Mouse (Mus musculus): Measurements from ENCODE around the gene H2al1e.
A peak's percentile ranks its signal among the peaks of the same experiment; 100 is the strongest.
"Not testable (repeated sequence)": the region's sequence is repeated elsewhere in the genome, so short reads cannot be mapped to it uniquely, and the experiment has no call there.

H2al1e gene

GRCm38 (mm10) chrX:11311634-11312033, at the start of gene H2al1e:
Gene H2al1e (plus strand): TSS chrX:11311934.
- not testable (repeated sequence) for DNase-seq (ENCODE audit: low spot score)

DNA sequence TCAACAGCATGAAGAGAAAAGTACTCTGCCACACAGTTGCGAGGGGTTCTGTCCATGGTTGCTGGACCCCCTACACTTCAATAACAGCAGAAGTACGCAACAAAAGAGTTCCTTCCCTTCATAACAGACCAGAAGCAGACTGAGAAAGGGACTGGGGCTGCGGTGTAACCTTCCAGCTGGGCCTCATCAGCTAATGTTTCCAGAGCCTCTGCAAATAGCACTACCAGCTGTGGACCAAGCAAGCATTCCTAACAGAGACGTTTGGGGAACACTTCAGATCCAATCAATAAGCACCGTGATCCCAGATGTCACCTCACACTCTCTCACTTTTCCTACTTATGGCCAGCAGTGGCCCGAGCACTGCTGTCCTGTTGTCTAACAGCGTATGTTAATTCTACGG, 46.8 kb upstream of the H2al1e start:
- no peak for DNase-seq (ENCODE audit: low spot score)

DNA sequence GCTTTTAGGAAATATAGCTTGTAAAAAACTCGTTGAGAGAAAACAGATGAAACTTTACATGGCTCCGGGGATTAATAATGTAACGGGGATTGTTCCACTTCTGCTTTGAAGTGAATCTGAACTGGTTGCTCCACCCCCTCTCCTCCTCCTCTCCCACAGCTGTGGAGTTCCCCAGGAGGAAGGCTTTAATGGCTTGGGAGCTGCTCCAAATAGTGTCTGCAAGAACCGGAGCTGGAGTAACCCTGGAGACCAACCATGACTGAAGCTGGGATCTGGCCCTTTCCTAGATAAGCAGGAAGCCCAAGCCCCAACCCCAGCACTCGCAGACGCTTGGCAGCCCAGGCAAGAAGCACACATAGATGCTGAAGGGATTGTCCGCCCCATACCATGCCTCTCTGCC, 43.9 kb upstream of the H2al1e start:
- DNase-seq (ENCODE audit: low spot score) = no peak

- DNase-seq (ENCODE audit: low spot score) = no peak
Observed at GRCm38 (mm10) chrX:11269074-11269473, 42.7 kb upstream of the H2al1e start.

DNA sequence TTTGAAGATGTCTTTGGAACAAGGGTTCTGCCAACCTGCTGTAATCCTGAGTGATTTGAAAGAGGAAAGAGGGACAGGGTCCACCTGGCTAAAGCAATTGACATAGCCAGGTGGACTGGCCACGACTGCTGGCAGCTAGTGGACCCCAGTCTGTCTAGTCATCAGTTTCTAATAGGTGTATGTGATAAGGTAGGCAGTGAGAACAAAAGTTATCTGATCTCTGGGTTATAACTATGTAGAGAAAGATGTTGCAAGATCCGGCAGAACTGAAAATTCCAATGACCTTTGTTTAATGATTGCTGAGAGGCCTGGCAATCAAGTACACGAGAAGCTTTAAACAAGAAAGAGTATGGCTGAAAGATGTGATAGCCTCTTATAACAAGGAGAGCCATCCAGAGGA, 38.5 kb upstream of the H2al1e start:
- DNase-seq (ENCODE audit: low spot score) = no peak

DNA sequence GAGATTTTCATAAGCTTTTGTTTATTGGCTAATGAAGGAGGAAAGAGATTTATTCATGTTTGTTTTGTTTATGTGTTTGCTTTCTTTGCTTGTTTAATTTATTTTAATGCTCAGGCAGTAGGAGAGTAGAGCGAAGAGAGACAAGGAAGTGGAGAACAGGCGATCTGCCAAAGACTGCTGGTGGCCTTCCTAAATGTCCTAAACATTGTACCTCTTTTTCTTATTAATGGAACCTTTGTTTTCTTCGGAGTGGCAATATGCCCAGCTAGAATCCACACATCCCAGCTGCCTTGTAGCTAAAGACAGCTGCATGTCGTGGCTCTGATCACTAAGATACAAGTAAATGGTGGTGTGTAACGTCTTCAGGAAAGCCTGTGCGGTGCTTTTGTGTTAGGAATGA, 34.7 kb upstream of the H2al1e start:
- DNase-seq (ENCODE audit: low spot score) = no peak

- no peak for DNase-seq (ENCODE audit: low spot score)
Observed at GRCm38 (mm10) chrX:11280741-11281140, 31.0 kb upstream of the H2al1e start.

GRCm38 (mm10) chrX:11288306-11288882, 23.3 kb upstream of the H2al1e start:
- no peak for DNase-seq (ENCODE audit: low spot score)

DNA sequence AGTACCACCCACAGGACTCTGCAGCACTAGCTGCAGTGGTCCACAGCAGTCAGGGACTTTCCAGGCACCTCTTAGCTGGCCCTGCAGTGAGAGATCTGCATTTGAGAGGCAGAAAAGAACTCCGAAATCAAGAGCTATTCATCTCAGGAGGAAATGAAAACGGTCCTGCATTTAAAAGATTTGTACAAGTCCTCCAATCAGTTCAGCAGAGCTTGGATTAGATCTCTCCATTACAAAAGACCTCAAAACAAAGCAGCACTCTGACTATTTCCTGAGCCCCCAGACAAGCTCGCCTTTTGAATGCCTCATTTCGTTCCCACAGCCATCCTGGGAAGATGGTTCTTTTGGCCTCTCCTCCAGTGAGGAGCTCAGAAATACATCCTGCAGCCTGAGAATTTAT, 22.5 kb upstream of the H2al1e start:
- no peak for DNase-seq (ENCODE audit: low spot score)

- DNase-seq (ENCODE audit: low spot score) = not testable (repeated sequence)
Observed at GRCm38 (mm10) chrX:11298957-11299356, 12.8 kb upstream of the H2al1e start, which contains the start of gene H2al1a. Gene H2al1a (plus strand): TSS chrX:11299257.

DNA sequence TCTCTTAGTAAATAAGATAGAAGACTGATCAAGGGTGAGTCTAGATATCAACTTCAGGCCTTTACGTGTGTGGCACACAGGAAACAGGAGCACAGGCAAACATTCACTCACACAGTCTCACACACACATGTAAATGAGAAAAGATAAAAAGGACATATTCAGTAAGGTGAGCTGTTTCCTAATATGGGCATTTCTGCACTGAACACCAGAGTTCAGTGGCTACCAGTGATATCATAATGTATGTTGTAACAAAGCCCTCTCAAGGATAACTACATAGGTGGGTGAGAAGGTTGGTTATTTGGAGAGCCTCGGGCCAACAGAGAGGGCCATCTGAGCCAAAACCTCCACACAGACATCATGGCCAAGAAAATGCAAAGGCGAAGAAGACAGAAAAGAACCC, 9.6 kb upstream of the H2al1e start, which contains the start of gene H2al1b:
TSS of gene H2al1b (plus strand) at position 301 of the 400 bp plus-strand sequence.
- not testable (repeated sequence) for DNase-seq (ENCODE audit: low spot score)

DNA sequence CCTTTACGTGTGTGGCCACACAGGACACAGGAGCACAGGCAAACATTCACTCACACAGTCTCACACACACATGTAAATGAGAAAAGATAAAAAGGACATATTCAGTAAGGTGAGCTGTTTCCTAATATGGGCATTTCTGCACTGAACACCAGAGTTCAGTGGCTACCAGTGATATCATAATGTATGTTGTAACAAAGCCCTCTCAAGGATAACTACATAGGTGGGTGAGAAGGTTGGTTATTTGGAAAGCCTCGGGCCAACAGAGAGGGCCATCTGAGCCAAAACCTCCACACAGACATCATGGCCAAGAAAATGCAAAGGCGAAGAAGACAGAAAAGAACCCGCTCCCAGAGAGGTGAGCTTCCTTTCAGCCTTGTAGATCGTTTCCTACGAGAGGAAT, 6.4 kb upstream of the H2al1e start, which contains the start of gene H2al1c:
TSS of gene H2al1c (plus strand) at position 301 of the 400 bp plus-strand sequence.
- not testable (repeated sequence) for DNase-seq (ENCODE audit: low spot score)

- not testable (repeated sequence) for DNase-seq (ENCODE audit: low spot score)
Observed at GRCm38 (mm10) chrX:11308524-11308923, 3.2 kb upstream of the H2al1e start, which contains the start of gene H2al1d. Gene H2al1d (plus strand): TSS chrX:11308824.

DNA sequence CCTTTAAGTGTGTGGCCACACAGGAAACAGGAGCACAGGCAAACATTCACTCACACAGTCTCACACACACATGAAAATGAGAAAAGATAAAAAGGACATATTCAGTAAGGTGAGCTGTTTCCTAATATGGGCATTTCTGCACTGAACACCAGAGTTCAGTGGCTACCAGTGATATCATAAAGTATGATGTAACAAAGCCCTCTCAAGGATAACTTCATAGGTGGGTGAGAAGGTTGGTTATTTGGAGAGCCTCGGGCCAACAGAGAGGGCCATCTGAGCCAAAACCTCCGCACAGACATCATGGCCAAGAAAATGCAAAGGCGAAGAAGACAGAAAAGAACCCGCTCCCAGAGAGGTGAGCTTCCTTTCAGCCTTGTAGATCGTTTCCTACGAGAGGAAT, 3.1 kb downstream of the H2al1e start, which contains the start of gene H2al1f:
TSS of gene H2al1f (plus strand) at position 301 of the 400 bp plus-strand sequence.
- DNase-seq (ENCODE audit: low spot score) = not testable (repeated sequence)

DNA sequence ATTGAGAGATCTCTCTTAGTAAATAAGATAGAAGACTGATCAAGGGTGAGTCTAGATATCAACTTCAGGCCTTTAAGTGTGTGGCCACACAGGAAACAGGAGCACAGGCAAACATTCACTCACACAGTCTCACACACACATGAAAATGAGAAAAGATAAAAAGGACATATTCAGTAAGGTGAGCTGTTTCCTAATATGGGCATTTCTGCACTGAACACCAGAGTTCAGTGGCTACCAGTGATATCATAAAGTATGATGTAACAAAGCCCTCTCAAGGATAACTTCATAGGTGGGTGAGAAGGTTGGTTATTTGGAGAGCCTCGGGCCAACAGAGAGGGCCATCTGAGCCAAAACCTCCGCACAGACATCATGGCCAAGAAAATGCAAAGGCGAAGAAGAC, 6.2 kb downstream of the H2al1e start, which contains the start of gene H2al1g:
TSS of gene H2al1g (plus strand) at position 301 of the 400 bp plus-strand sequence.
- DNase-seq (ENCODE audit: low spot score) = not testable (repeated sequence)

- not testable (repeated sequence) for DNase-seq (ENCODE audit: low spot score)
Observed at GRCm38 (mm10) chrX:11321192-11321591, 9.5 kb downstream of the H2al1e start, which contains the start of gene H2al1h. Gene H2al1h (plus strand): TSS chrX:11321492.

DNA sequence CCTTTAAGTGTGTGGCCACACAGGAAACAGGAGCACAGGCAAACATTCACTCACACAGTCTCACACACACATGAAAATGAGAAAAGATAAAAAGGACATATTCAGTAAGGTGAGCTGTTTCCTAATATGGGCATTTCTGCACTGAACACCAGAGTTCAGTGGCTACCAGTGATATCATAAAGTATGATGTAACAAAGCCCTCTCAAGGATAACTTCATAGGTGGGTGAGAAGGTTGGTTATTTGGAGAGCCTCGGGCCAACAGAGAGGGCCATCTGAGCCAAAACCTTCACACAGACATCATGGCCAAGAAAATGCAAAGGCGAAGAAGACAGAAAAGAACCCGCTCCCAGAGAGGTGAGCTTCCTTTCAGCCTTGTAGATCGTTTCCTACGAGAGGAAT, 12.6 kb downstream of the H2al1e start, which contains the start of gene H2al1i:
TSS of gene H2al1i (plus strand) at position 301 of the 400 bp plus-strand sequence.
- DNase-seq (ENCODE audit: low spot score) = not testable (repeated sequence)

DNA sequence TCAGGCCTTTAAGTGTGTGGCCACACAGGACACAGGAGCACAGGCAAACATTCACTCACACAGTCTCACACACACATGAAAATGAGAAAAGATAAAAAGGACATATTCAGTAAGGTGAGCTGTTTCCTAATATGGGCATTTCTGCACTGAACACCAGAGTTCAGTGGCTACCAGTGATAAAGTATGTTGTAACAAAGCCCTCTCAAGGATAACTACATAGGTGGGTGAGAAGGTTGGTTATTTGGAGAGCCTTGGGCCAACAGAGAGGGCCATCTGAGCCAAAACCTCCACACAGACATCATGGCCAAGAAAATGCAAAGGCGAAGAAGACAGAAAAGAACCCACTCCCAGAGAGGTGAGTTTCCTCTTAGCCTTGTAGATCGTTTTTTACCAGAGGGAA, 15.8 kb downstream of the H2al1e start, which contains the start of gene H2al1j:
TSS of gene H2al1j (plus strand) at position 301 of the 400 bp plus-strand sequence.
- not testable (repeated sequence) for DNase-seq (ENCODE audit: low spot score)

DNA sequence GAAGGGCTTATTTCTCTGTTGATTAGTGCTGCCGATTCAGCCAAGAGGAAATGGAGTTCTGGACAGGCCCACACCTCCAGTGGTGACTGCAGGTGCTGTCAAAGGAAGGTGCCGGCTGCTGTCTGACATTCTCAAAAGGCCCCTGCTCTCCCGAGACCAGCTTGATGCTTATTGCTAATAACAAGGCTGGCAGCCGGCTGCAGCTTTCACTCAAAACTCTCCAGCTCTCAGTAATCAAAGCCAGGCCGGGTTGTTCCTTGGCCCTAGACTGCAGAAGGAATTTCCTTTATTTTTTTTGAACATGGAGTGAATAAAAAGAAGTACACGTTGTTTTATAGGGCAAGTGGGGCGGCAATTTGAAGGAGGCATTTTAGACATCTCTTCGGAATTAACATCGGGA, 34.0 kb downstream of the H2al1e start:
- peak; percentile 47 for DNase-seq (ENCODE audit: low spot score)

DNA sequence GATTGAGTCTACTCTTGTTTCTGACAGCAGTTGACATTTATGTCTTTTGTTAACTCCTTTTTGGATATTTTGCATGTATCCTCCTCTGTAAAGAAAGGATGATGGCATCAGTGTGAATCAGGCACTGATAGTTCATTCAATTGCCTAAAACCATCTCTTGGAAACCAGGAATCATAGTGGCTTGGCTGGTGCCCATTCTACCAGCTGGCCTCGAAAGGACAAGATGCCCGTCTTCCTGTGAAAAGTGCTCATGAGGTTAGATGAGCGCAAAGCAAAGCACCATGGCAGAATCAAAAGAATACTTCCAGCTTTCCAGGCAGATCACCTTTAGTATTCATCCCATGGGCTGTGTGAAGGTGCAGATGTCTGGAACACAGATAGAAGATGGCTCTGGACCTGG, 35.0 kb downstream of the H2al1e start:
- no peak for DNase-seq (ENCODE audit: low spot score)

DNA sequence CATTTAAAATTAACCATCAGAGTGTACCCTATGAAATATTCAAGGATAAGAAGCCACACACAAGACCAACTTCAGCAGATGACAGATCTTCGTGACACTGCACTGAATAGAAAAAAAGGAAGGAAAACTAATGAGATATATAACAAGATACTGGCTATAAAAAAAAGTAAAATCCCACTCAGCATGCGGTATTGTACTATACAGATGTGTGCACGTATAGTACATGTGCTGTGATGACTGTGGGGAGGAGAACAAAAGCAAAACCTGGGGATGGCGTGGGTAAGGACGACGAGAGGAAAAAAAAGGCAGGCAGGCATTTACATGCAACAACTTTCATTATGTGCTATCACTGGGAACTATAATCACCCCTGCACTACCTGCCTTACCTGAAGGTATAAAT, 49.1 kb downstream of the H2al1e start:
- no peak for DNase-seq (ENCODE audit: low spot score)

DNA sequence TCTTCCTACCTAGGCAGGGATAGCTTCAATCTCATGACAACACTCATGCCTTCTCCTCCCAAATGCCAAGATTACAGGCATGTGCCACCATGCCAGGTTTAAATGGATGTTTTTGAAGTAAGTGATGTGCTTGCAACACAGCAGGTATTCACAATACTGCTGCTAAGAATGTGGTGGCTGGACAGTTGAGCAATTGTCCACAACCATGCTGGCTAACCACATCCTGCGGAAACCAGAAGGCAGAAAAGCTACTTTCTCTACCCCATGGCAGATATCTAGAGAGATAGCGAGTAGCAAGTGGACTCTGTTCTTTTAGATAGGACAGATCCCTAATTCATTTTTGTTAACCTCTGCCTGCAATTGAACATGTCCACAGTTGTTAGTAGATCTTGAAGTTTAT, 49.5 kb downstream of the H2al1e start:
- no peak for DNase-seq (ENCODE audit: low spot score)

Data from embryo, embryonic 10.5 days (tissue).